Mouse (Mus musculus): ENCODE measurements around the gene Tulp3. TPM values are rescaled to one million over a fixed set of nuclear protein-coding genes. Genes with fewer than 3 reads are reported as not detected.
A peak's percentile ranks its signal among the peaks of the same experiment; 100 is the strongest.

Tulp3 gene
- polyA plus RNA-seq (2014; fragmentation: Nextera tagmentation; extraction: Ambion mirVana): 22.3 and 28.1 TPM in 2 replicates

DNA sequence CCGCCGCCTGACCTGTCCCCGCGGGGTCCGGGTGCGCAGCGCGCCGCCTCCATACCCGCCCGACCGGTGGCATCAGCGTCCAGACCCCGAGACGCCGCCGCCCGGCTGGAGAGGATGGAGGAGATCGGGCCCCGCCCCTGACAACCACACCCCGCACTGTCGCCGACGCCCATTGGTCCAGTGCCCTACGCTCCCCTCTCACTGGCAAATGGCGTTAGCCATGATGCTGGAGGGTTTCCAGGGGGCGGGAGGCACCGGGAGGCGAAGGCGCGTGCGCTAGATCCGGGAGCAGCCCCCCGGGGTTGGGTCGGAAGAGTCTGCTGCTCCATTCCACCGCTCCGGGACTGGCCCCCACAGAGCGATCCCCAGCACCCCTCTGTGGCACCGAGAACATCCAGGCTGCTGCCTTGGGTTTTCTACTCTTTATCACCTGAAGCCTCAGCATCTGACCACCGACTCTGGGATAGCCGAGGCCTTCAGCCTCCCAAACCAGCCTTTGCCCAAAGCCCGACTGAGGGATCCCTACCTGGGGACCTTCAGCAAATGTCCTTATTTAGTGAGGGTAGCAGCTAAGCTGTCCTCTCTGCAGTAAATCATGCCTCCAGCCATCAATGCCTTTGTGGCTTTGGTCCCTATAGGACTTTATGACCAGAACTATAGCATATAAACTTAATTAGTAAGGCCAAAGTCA lies at the start of gene Tulp3:
Gene Tulp3, minus strand, starts transcription at position 126 of the 691 bp plus-strand sequence.
- H3K4me3 ChIP-seq (ENCODE audit: low read length): peak within 1 kb of the TSS; percentile 86
- no peaks in the 10 kb centered on the region for H3K9me3 ChIP-seq (ENCODE audit: control insufficient read depth, low read length)
- ATAC-seq (ENCODE audit: low FRiP score, low TSS enrichment): peak; percentile 99
- peak within 1 kb of the TSS; percentile 74 for H3K4me2 ChIP-seq (replicated peaks; ENCODE audit: low read depth, low read length)
- H3K27ac ChIP-seq (ENCODE audit: low read depth, low read length): peak within 1 kb of the TSS; percentile 90
- under 1% methylated on average over 42 of the region's 42 CpGs for WGBS
- H3K9ac ChIP-seq (ENCODE audit: low read depth, low read length): peak within 1 kb of the TSS; percentile 84
- no peaks in the 10 kb centered on the region for H3K27me3 ChIP-seq (ENCODE audit: control insufficient read depth, insufficient read depth, low read length)
- H3K36me3 ChIP-seq (ENCODE audit: control insufficient read depth, insufficient read depth, low read length): peaks cover 25% of the 10 kb centered on the region
- H3K4me1 ChIP-seq (ENCODE audit: control insufficient read depth, insufficient read depth, low read length): peaks cover 11% of the 10 kb centered on the region

GRCm38 (mm10) chr6:128404708-128405107 lies 49.1 kb upstream of the Tulp3 start:
- H3K9ac ChIP-seq (ENCODE audit: low read depth, low read length): no peak overlapping the region
- no peak overlapping the region for H3K4me2 ChIP-seq (replicated peaks; ENCODE audit: low read depth, low read length)
- H3K36me3 ChIP-seq (ENCODE audit: control insufficient read depth, insufficient read depth, low read length): peaks cover 27% of the 10 kb centered on the region
- no peak overlapping the region for H3K4me3 ChIP-seq (ENCODE audit: low read length)
- no peak for ATAC-seq (ENCODE audit: low FRiP score, low TSS enrichment)
- H3K27me3 ChIP-seq (ENCODE audit: control insufficient read depth, insufficient read depth, low read length): no peaks in the 10 kb centered on the region
- H3K4me1 ChIP-seq (ENCODE audit: control insufficient read depth, insufficient read depth, low read length): peaks cover 1% of the 10 kb centered on the region; the same call in 1 of the 2 replicates
- H3K27ac ChIP-seq (ENCODE audit: low read depth, low read length): no peak overlapping the region
- no peaks in the 10 kb centered on the region for H3K9me3 ChIP-seq (ENCODE audit: control insufficient read depth, low read length)
- WGBS: 55% methylated on average over 5 of the region's 5 CpGs

GRCm38 (mm10) chr6:128399421-128400185 lies 44.0 kb upstream of the Tulp3 start:
- peaks cover 8% of the 10 kb centered on the region; the same call in 1 of the 2 replicates for H3K4me1 ChIP-seq (ENCODE audit: control insufficient read depth, insufficient read depth, low read length)
- H3K4me2 ChIP-seq (replicated peaks; ENCODE audit: low read depth, low read length): peak overlapping the region; percentile 47
- no peaks in the 10 kb centered on the region for H3K27me3 ChIP-seq (ENCODE audit: control insufficient read depth, insufficient read depth, low read length)
- H3K9ac ChIP-seq (ENCODE audit: low read depth, low read length): peak overlapping the region; percentile 40; the same call in 1 of the 2 replicates
- H3K36me3 ChIP-seq (ENCODE audit: control insufficient read depth, insufficient read depth, low read length): no peaks in the 10 kb centered on the region
- no peaks in the 10 kb centered on the region for H3K9me3 ChIP-seq (ENCODE audit: control insufficient read depth, low read length)
- WGBS: 25% methylated on average over 21 of the region's 21 CpGs
- peak overlapping the region; percentile 28 for H3K4me3 ChIP-seq (ENCODE audit: low read length)
- peak; percentile 88 for ATAC-seq (ENCODE audit: low FRiP score, low TSS enrichment)
- peak overlapping the region; percentile 78; the same call in 1 of the 2 replicates for H3K27ac ChIP-seq (ENCODE audit: low read depth, low read length)

DNA sequence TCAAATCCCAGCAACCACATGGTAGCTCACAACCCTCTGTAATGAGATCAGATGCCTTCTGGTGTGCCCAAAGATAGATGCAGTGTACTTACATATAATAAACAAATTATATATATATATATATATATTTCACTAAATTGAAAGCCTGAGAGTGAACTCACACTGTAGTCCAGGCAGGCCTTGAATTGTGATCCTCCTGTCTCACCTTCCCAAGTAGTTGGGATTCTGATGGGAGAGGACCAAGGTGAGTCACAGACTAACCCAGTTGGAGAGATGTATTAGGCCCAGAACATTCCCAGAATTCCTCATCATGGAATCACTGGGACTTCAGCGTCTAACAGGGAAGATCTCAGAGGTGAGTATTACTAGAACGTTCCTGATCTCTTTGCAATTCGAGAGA lies 43.3 kb upstream of the Tulp3 start, which contains the start of gene Nrip2:
Gene Nrip2, plus strand, starts transcription at position 301 of the 400 bp plus-strand sequence.
- Histone ChIP-seq H3K36me3 (ENCODE audit: control insufficient read depth, insufficient read depth, low read length) (no peaks in the 10 kb centered on the region), H3K27me3 (ENCODE audit: control insufficient read depth, insufficient read depth, low read length) (no peaks in the 10 kb centered on the region), H3K4me3 (ENCODE audit: low read length) (peak within 1 kb of the TSS; percentile 28), H3K4me2 (replicated peaks; ENCODE audit: low read depth, low read length) (peak within 1 kb of the TSS; percentile 47), H3K4me1 (ENCODE audit: control insufficient read depth, insufficient read depth, low read length) (peaks cover 8% of the 10 kb centered on the region; the same call in 1 of the 2 replicates), H3K9me3 (ENCODE audit: control insufficient read depth, low read length) (no peaks in the 10 kb centered on the region), H3K27ac (ENCODE audit: low read depth, low read length) (peak within 1 kb of the TSS; percentile 78; the same call in 1 of the 2 replicates), H3K9ac (ENCODE audit: low read depth, low read length) (peak within 1 kb of the TSS; percentile 40; the same call in 1 of the 2 replicates)
- 71% methylated on average over 3 of the region's 3 CpGs for WGBS
- ATAC-seq (ENCODE audit: low FRiP score, low TSS enrichment): no peak

- H3K4me1 ChIP-seq (ENCODE audit: control insufficient read depth, insufficient read depth, low read length): peaks cover 8% of the 10 kb centered on the region; the same call in 1 of the 2 replicates
- H3K27me3 ChIP-seq (ENCODE audit: control insufficient read depth, insufficient read depth, low read length): no peaks in the 10 kb centered on the region
- no peaks in the 10 kb centered on the region for H3K36me3 ChIP-seq (ENCODE audit: control insufficient read depth, insufficient read depth, low read length)
- ATAC-seq (ENCODE audit: low FRiP score, low TSS enrichment): peak; percentile 16; the same call in 1 of the 2 replicates
- 72% methylated on average over 7 of the region's 7 CpGs for WGBS
- no peak overlapping the region for H3K4me2 ChIP-seq (replicated peaks; ENCODE audit: low read depth, low read length)
- no peak overlapping the region for H3K4me3 ChIP-seq (ENCODE audit: low read length)
- H3K9ac ChIP-seq (ENCODE audit: low read depth, low read length): no peak overlapping the region
- no peak overlapping the region for H3K27ac ChIP-seq (ENCODE audit: low read depth, low read length)
- no peaks in the 10 kb centered on the region for H3K9me3 ChIP-seq (ENCODE audit: control insufficient read depth, low read length)
Measured at GRCm38 (mm10) chr6:128397574-128398261, 42.1 kb upstream of the Tulp3 start.

DNA sequence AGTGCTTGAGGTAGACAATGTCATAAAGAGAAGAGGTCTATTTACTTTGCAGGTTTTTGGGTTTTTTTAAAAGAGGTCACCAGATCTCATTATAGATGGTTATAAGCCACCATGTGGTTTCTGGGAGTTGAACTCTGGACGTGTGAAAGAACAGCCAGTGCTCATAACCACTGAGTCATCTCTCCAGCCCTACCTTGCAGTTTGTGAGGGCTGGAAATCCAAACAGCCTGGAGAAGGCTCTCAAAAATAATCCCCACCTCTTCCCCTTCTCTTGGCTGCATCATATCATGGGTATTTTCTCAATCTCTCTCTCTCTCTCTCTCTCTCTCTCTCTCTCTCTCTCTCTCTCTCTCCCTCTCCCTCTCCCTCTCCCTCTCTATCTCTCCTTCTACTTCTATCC lies 35.0 kb upstream of the Tulp3 start:
- no peak for ATAC-seq (ENCODE audit: low FRiP score, low TSS enrichment)
- no peaks in the 10 kb centered on the region for H3K9me3 ChIP-seq (ENCODE audit: control insufficient read depth, low read length)
- no peaks in the 10 kb centered on the region for H3K27me3 ChIP-seq (ENCODE audit: control insufficient read depth, insufficient read depth, low read length)
- no peak overlapping the region for H3K9ac ChIP-seq (ENCODE audit: low read depth, low read length)
- H3K4me1 ChIP-seq (ENCODE audit: control insufficient read depth, insufficient read depth, low read length): no peaks in the 10 kb centered on the region
- no peaks in the 10 kb centered on the region for H3K36me3 ChIP-seq (ENCODE audit: control insufficient read depth, insufficient read depth, low read length)
- no peak overlapping the region for H3K4me3 ChIP-seq (ENCODE audit: low read length)
- H3K4me2 ChIP-seq (replicated peaks; ENCODE audit: low read depth, low read length): no peak overlapping the region
- H3K27ac ChIP-seq (ENCODE audit: low read depth, low read length): no peak overlapping the region
- WGBS: 56% methylated on average over 1 of the region's 1 CpGs

- Histone ChIP-seq H3K36me3 (ENCODE audit: control insufficient read depth, insufficient read depth, low read length) (no peaks in the 10 kb centered on the region), H3K27ac (ENCODE audit: low read depth, low read length) (no peak overlapping the region), H3K4me3 (ENCODE audit: low read length) (no peak overlapping the region), H3K27me3 (ENCODE audit: control insufficient read depth, insufficient read depth, low read length) (no peaks in the 10 kb centered on the region), H3K4me1 (ENCODE audit: control insufficient read depth, insufficient read depth, low read length) (no peaks in the 10 kb centered on the region), H3K9ac (ENCODE audit: low read depth, low read length) (no peak overlapping the region), H3K4me2 (replicated peaks; ENCODE audit: low read depth, low read length) (no peak overlapping the region), H3K9me3 (ENCODE audit: control insufficient read depth, low read length) (no peaks in the 10 kb centered on the region)
- ATAC-seq (ENCODE audit: low FRiP score, low TSS enrichment): no peak
- WGBS: 84% methylated on average over 1 of the region's 1 CpGs
Measured at GRCm38 (mm10) chr6:128389185-128389584, 33.5 kb upstream of the Tulp3 start.

- Histone ChIP-seq H3K9ac (ENCODE audit: low read depth, low read length) (no peak overlapping the region), H3K4me3 (ENCODE audit: low read length) (no peak overlapping the region), H3K27ac (ENCODE audit: low read depth, low read length) (no peak overlapping the region), H3K27me3 (ENCODE audit: control insufficient read depth, insufficient read depth, low read length) (no peaks in the 10 kb centered on the region), H3K9me3 (ENCODE audit: control insufficient read depth, low read length) (no peaks in the 10 kb centered on the region), H3K36me3 (ENCODE audit: control insufficient read depth, insufficient read depth, low read length) (no peaks in the 10 kb centered on the region), H3K4me2 (replicated peaks; ENCODE audit: low read depth, low read length) (no peak overlapping the region), H3K4me1 (ENCODE audit: control insufficient read depth, insufficient read depth, low read length) (no peaks in the 10 kb centered on the region)
- no peak for ATAC-seq (ENCODE audit: low FRiP score, low TSS enrichment)
- 43% methylated on average over 1 of the region's 1 CpGs for WGBS
Measured at GRCm38 (mm10) chr6:128385026-128385425, 29.4 kb upstream of the Tulp3 start.
